Mouse (Mus musculus): ENCODE measurements at regions not wholly inside any gene's neighbourhood (a gene's known extent, or its start where the extent isn't known, plus 50 kb on each side); places are given as distances from the start of the nearest gene placed in this dataset.

DNA sequence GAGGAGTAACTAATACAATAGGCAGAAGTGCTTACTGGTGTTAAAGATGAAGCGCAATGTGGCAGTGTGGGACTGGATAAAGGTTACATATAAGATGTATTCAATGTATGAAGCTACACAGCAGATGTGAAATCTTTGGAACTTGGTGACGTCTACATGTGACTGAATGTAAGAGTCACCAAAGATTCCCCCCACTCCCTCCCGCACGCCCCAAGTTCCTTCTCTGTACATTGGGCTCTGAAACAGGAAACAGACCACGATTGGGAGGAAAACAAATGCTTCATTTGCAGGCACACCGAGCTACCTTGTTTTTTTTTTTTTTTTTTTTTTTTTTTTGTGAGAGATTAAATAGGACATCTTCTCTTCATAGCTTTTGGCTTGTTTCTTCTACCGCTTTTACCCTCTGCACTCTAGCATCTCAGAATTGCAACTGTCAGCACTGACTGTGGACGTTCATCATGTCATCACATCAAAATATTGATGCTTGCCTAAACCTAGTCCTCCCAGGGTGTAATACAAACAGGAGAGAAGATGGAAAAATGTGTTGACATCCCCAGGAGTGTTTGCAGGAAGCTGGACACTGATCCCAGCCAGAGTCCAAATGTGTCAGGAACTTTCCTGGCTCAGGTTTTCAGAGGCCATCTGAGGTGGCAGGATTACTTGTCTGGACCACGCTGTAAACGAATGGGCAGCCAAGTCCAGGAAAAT is 208.0 kb upstream of the Ccdc122 start:
- no peaks in the 10 kb centered on the region for H3K36me3 ChIP-seq (ENCODE audit: control insufficient read depth, insufficient read depth)
- WGBS: 51% methylated on average over 10 of the region's 10 CpGs
- no peak overlapping the region for H3K27ac ChIP-seq (ENCODE audit: low read length)
- no peak overlapping the region for H3K4me3 ChIP-seq (ENCODE audit: low read length)
- H3K4me1 ChIP-seq (ENCODE audit: control insufficient read depth, insufficient read depth, low read length): peaks cover 4% of the 10 kb centered on the region; the same call in 1 of the 2 replicates
- no peak overlapping the region for H3K4me2 ChIP-seq (ENCODE audit: low read depth, low read length)
- no peaks in the 10 kb centered on the region for H3K9me3 ChIP-seq (replicated peaks; ENCODE audit: control insufficient read depth, low read length)
- ATAC-seq (replicated peaks; ENCODE audit: extremely low read depth, insufficient read depth, low FRiP score): no peak
- H3K9ac ChIP-seq (ENCODE audit: low read length): no peak overlapping the region
- H3K27me3 ChIP-seq (ENCODE audit: control insufficient read depth, insufficient read depth, low read length): no peaks in the 10 kb centered on the region

DNA sequence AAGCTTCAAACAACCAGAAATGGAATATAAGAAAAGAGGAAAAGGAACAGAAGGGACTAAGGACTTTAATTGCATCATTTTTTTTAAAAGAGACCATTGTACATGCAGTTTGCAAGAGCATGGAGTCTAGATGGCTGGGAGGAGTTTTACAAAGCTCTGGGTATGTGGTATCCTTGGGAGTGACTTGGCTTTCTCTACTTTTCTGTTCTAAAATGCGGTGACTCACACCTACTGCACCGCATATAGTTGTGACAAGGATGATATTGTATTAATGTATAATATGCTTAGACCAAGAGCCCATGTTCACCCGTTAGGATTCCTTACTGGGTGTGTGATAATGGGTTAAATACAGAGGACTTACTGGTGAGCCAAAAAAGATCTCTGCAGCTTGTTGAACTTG is 212.5 kb upstream of the Ccdc122 start:
- H3K9ac ChIP-seq (ENCODE audit: low read length): no peak overlapping the region
- ATAC-seq (replicated peaks; ENCODE audit: extremely low read depth, insufficient read depth, low FRiP score): no peak
- H3K27ac ChIP-seq (ENCODE audit: low read length): no peak overlapping the region
- H3K36me3 ChIP-seq (ENCODE audit: control insufficient read depth, insufficient read depth): no peaks in the 10 kb centered on the region
- 84% methylated on average over 3 of the region's 3 CpGs for WGBS
- peaks cover 23% of the 10 kb centered on the region for H3K4me1 ChIP-seq (ENCODE audit: control insufficient read depth, insufficient read depth, low read length)
- no peaks in the 10 kb centered on the region for H3K9me3 ChIP-seq (replicated peaks; ENCODE audit: control insufficient read depth, low read length)
- H3K4me3 ChIP-seq (ENCODE audit: low read length): no peak overlapping the region
- no peak overlapping the region for H3K4me2 ChIP-seq (ENCODE audit: low read depth, low read length)
- H3K27me3 ChIP-seq (ENCODE audit: control insufficient read depth, insufficient read depth, low read length): no peaks in the 10 kb centered on the region

DNA sequence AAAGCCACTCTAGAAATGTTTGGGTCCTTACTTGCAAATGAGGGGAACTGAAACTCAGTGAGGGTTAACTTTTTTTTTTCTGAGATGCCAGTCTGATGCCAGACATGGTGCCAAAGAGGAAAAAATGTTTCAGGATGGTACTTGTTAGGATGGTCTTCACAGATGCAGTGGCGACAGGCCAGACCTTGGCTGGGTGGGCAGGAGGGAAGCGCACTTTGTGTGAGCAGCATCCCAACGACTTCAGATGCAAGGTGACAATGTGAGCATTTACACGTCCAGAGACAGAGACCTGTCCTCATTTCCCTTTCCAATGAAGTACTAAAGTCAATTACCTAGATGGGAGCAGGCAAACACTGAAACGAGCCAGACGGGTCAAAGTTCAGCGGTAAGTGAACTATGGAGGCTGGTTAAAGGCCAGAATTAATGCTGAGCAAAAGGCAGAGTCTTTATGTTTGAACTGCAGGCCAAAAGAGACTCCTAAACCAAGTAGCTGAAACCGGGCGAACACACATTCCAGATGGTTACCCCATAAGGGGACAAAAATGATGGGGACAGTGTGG is 213.7 kb upstream of the Ccdc122 start:
- Histone ChIP-seq H3K9ac (ENCODE audit: low read length) (no peak overlapping the region), H3K27ac (ENCODE audit: low read length) (no peak overlapping the region), H3K36me3 (ENCODE audit: control insufficient read depth, insufficient read depth) (no peaks in the 10 kb centered on the region), H3K4me2 (ENCODE audit: low read depth, low read length) (no peak overlapping the region), H3K27me3 (ENCODE audit: control insufficient read depth, insufficient read depth, low read length) (no peaks in the 10 kb centered on the region), H3K9me3 (replicated peaks; ENCODE audit: control insufficient read depth, low read length) (no peaks in the 10 kb centered on the region), H3K4me3 (ENCODE audit: low read length) (no peak overlapping the region), H3K4me1 (ENCODE audit: control insufficient read depth, insufficient read depth, low read length) (peaks cover 29% of the 10 kb centered on the region)
- WGBS: 87% methylated on average over 9 of the region's 9 CpGs
- ATAC-seq (replicated peaks; ENCODE audit: extremely low read depth, insufficient read depth, low FRiP score): no peak

GRCm38 (mm10) chr14:76821892-76822291 is 214.7 kb upstream of the Ccdc122 start:
- Histone ChIP-seq H3K36me3 (ENCODE audit: control insufficient read depth, insufficient read depth) (no peaks in the 10 kb centered on the region), H3K27me3 (ENCODE audit: control insufficient read depth, insufficient read depth, low read length) (no peaks in the 10 kb centered on the region), H3K9ac (ENCODE audit: low read length) (no peak overlapping the region), H3K4me2 (ENCODE audit: low read depth, low read length) (no peak overlapping the region), H3K9me3 (replicated peaks; ENCODE audit: control insufficient read depth, low read length) (no peaks in the 10 kb centered on the region), H3K4me3 (ENCODE audit: low read length) (no peak overlapping the region), H3K4me1 (ENCODE audit: control insufficient read depth, insufficient read depth, low read length) (peaks cover 31% of the 10 kb centered on the region), H3K27ac (ENCODE audit: low read length) (no peak overlapping the region)
- WGBS: 40% methylated on average over 8 of the region's 8 CpGs
- ATAC-seq (replicated peaks; ENCODE audit: extremely low read depth, insufficient read depth, low FRiP score): no peak

DNA sequence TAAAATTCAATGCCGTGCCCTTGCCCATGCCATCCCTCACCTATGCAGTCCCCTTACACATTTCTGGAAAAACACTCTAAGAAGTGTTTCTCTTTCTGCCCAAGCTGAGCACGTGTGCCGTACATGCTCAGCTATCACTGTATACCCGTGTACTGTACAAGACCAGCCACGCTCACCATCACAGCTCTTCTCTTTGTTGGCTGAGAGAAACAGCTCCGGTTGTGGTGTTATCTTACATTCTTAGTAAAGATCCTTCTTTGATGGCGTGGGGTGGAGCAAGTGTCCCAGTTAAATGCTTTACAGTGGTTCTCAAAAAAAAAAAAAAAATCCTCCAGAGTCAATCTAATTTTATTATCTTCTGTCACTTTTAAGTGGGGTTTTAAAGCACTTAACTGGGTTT is 215.1 kb upstream of the Ccdc122 start:
- Histone ChIP-seq H3K9me3 (replicated peaks; ENCODE audit: control insufficient read depth, low read length) (no peaks in the 10 kb centered on the region), H3K27ac (ENCODE audit: low read length) (no peak overlapping the region), H3K27me3 (ENCODE audit: control insufficient read depth, insufficient read depth, low read length) (no peaks in the 10 kb centered on the region), H3K9ac (ENCODE audit: low read length) (no peak overlapping the region), H3K4me2 (ENCODE audit: low read depth, low read length) (no peak overlapping the region), H3K4me3 (ENCODE audit: low read length) (no peak overlapping the region), H3K36me3 (ENCODE audit: control insufficient read depth, insufficient read depth) (no peaks in the 10 kb centered on the region), H3K4me1 (ENCODE audit: control insufficient read depth, insufficient read depth, low read length) (peaks cover 31% of the 10 kb centered on the region)
- ATAC-seq (replicated peaks; ENCODE audit: extremely low read depth, insufficient read depth, low FRiP score): no peak
- 69% methylated on average over 7 of the region's 7 CpGs for WGBS

GRCm38 (mm10) chr14:76820989-76821388 is 215.6 kb upstream of the Ccdc122 start:
- H3K4me3 ChIP-seq (ENCODE audit: low read length): no peak overlapping the region
- H3K9ac ChIP-seq (ENCODE audit: low read length): no peak overlapping the region
- no peak for ATAC-seq (replicated peaks; ENCODE audit: extremely low read depth, insufficient read depth, low FRiP score)
- H3K4me2 ChIP-seq (ENCODE audit: low read depth, low read length): no peak overlapping the region
- WGBS: 87% methylated on average over 6 of the region's 6 CpGs
- no peaks in the 10 kb centered on the region for H3K9me3 ChIP-seq (replicated peaks; ENCODE audit: control insufficient read depth, low read length)
- H3K4me1 ChIP-seq (ENCODE audit: control insufficient read depth, insufficient read depth, low read length): peaks cover 31% of the 10 kb centered on the region
- no peaks in the 10 kb centered on the region for H3K36me3 ChIP-seq (ENCODE audit: control insufficient read depth, insufficient read depth)
- H3K27me3 ChIP-seq (ENCODE audit: control insufficient read depth, insufficient read depth, low read length): no peaks in the 10 kb centered on the region
- H3K27ac ChIP-seq (ENCODE audit: low read length): no peak overlapping the region

DNA sequence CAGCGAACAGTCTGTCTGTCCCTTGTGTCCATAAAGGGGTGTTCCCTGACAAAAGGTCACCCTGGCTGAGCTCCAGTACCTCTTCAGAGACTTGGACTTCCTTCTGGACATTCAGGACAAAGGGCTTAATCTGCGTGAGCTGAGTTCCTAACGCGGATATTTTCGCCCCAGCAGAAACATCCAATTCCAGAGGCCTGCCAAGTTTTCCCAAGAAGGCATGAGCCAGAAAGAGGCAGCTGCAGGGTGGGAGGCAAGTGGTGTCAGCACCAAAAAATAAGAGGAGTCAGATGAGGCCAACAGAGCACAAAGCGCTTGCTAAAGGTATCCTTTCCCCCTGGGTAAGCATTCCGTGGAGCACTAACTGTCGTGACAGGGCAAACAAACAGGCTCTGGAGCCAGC is 216.9 kb upstream of the Ccdc122 start:
- Histone ChIP-seq H3K27me3 (ENCODE audit: control insufficient read depth, insufficient read depth, low read length) (no peaks in the 10 kb centered on the region), H3K9me3 (replicated peaks; ENCODE audit: control insufficient read depth, low read length) (no peaks in the 10 kb centered on the region), H3K4me2 (ENCODE audit: low read depth, low read length) (peak overlapping the region; percentile 39), H3K9ac (ENCODE audit: low read length) (peak overlapping the region; percentile 23; the same call in 1 of the 2 replicates), H3K36me3 (ENCODE audit: control insufficient read depth, insufficient read depth) (no peaks in the 10 kb centered on the region), H3K4me1 (ENCODE audit: control insufficient read depth, insufficient read depth, low read length) (peaks cover 31% of the 10 kb centered on the region), H3K4me3 (ENCODE audit: low read length) (no peak overlapping the region), H3K27ac (ENCODE audit: low read length) (peak overlapping the region; percentile 72)
- ATAC-seq (replicated peaks; ENCODE audit: extremely low read depth, insufficient read depth, low FRiP score): peak; percentile 67; the same call in 1 of the 2 replicates
- WGBS: 23% methylated on average over 8 of the region's 8 CpGs

- Histone ChIP-seq H3K27ac (ENCODE audit: low read length) (peak overlapping the region; percentile 14; the same call in 1 of the 2 replicates), H3K4me2 (ENCODE audit: low read depth, low read length) (no peak overlapping the region), H3K27me3 (ENCODE audit: control insufficient read depth, insufficient read depth, low read length) (no peaks in the 10 kb centered on the region), H3K4me1 (ENCODE audit: control insufficient read depth, insufficient read depth, low read length) (peaks cover 37% of the 10 kb centered on the region), H3K36me3 (ENCODE audit: control insufficient read depth, insufficient read depth) (no peaks in the 10 kb centered on the region), H3K9ac (ENCODE audit: low read length) (0 out of 2 replicates have a peak overlapping the region, but pooled peaks have one; percentile 13), H3K9me3 (replicated peaks; ENCODE audit: control insufficient read depth, low read length) (no peaks in the 10 kb centered on the region), H3K4me3 (ENCODE audit: low read length) (no peak overlapping the region)
- ATAC-seq (replicated peaks; ENCODE audit: extremely low read depth, insufficient read depth, low FRiP score): no peak
- 55% methylated on average over 10 of the region's 10 CpGs for WGBS
Observed at GRCm38 (mm10) chr14:76818256-76819010, 218.1 kb upstream of the Ccdc122 start.

- H3K4me2 ChIP-seq (ENCODE audit: low read depth, low read length): no peak overlapping the region
- H3K36me3 ChIP-seq (ENCODE audit: control insufficient read depth, insufficient read depth): no peaks in the 10 kb centered on the region
- ATAC-seq (replicated peaks; ENCODE audit: extremely low read depth, insufficient read depth, low FRiP score): no peak
- WGBS: 68% methylated on average over 5 of the region's 5 CpGs
- no peaks in the 10 kb centered on the region for H3K9me3 ChIP-seq (replicated peaks; ENCODE audit: control insufficient read depth, low read length)
- H3K27me3 ChIP-seq (ENCODE audit: control insufficient read depth, insufficient read depth, low read length): no peaks in the 10 kb centered on the region
- H3K4me3 ChIP-seq (ENCODE audit: low read length): no peak overlapping the region
- no peak overlapping the region for H3K27ac ChIP-seq (ENCODE audit: low read length)
- H3K4me1 ChIP-seq (ENCODE audit: control insufficient read depth, insufficient read depth, low read length): peaks cover 37% of the 10 kb centered on the region
- no peak overlapping the region for H3K9ac ChIP-seq (ENCODE audit: low read length)
Observed at GRCm38 (mm10) chr14:76817189-76817772, 219.3 kb upstream of the Ccdc122 start.

Measured in heart, embryonic 16.5 days (tissue).